Mouse (Mus musculus) liver, embryonic 12.5 days (tissue): ENCODE data around the gene Crym. TPM values are rescaled to one million over a fixed set of nuclear protein-coding genes. Genes with fewer than 3 reads are reported as not detected.

ENCODE experiments used
- ATAC-seq: fragments of 200-750 bp; cut with Nextera tagmentation; 2 replicates; pipeline ENCODE4 v1.8.0; 2017; ENCODE audit warnings: moderate number of reproducible peaks, mild to moderate bottlenecking, moderate library complexity
- H3K27ac ChIP-seq: fragments of 300-500 bp; sonication (generic); 2 replicates; pipeline ENCODE4 v1.5.1; 2016; ENCODE audit warnings: mild to moderate bottlenecking
- H3K27me3 ChIP-seq: fragments of 300-500 bp; sonication (generic); replicated peaks from 2 replicates; pipeline ENCODE4 v1.6.1; 2016; ENCODE audit warnings: mild to moderate bottlenecking, moderate library complexity
- H3K36me3 ChIP-seq: fragments of 300-500 bp; sonication (generic); 2 replicates; pipeline ENCODE4 v1.6.1; 2016; ENCODE audit warnings: mild to moderate bottlenecking, moderate library complexity
- H3K4me1 ChIP-seq: fragments of 300-500 bp; sonication (generic); 2 replicates; pipeline ENCODE4 v1.6.1; 2016
- H3K4me2 ChIP-seq: fragments of 300-500 bp; sonication (generic); 2 replicates; pipeline ENCODE4 v1.6.1; 2016; ENCODE audit warnings: mild to moderate bottlenecking, moderate library complexity
- H3K4me3 ChIP-seq: fragments of 300-500 bp; sonication (generic); 2 replicates; pipeline ENCODE4 v1.5.1; 2016; ENCODE audit warnings: mild to moderate bottlenecking, moderate library complexity
- H3K9ac ChIP-seq: fragments of 300-500 bp; sonication (generic); 2 replicates; pipeline ENCODE4 v1.6.1; 2016; ENCODE audit warnings: mild to moderate bottlenecking, moderate library complexity
- H3K9me3 ChIP-seq: fragments of 300-500 bp; sonication (generic); replicated peaks from 2 replicates; pipeline ENCODE4 v1.6.1; 2016; ENCODE audit warnings: mild to moderate bottlenecking, moderate library complexity
- WGBS: fragments of 180-500 bp; shearing (Covaris S2); methylation state at CpG from one replicate; pipeline ENCODE4 v1.1.7; 2016; ENCODE audit not compliant: insufficient replicate concordance; 5-methylcytosine and 5-hydroxymethylcytosine counted together
- polyA plus RNA-seq: library from polyadenylated mRNA; unstranded; fragments of >200 nt; fragmentation: Nextera tagmentation; extraction: Ambion mirVana; gene quantifications from 2 replicates; pipeline ENCODE4 v1.2.1, GENCODE M21; 2016

Gene Crym
- polyA plus RNA-seq, 1 experiment from 2014 or later = 0.23 TPM

GRCm38 (mm10) chr7:120156841-120157409 is 45.0 kb downstream of the Crym start:
- Histone ChIP-seq H3K36me3 (no peaks in the 10 kb centered on the region), H3K4me3 (no peak overlapping the region), H3K9ac (no peak overlapping the region), H3K9me3 (no peaks in the 10 kb centered on the region), H3K27ac (no peak overlapping the region), H3K4me1 (no peaks in the 10 kb centered on the region), H3K4me2 (no peak overlapping the region), H3K27me3 (no peaks in the 10 kb centered on the region)
- no peak for ATAC-seq
- 40% methylated on average over 2 of the region's 2 CpGs for WGBS

GRCm38 (mm10) chr7:120150898-120151297 is 51.0 kb downstream of the Crym start:
- no peak for ATAC-seq

GRCm38 (mm10) chr7:120150257-120150656 is 51.7 kb downstream of the Crym start:
- WGBS = 42% methylated on average over 3 of the region's 3 CpGs
- no peak for ATAC-seq
- Histone ChIP-seq H3K9me3 (no peaks in the 10 kb centered on the region), H3K4me3 (no peak overlapping the region), H3K4me1 (no peaks in the 10 kb centered on the region), H3K36me3 (no peaks in the 10 kb centered on the region), H3K27me3 (no peaks in the 10 kb centered on the region), H3K27ac (no peak overlapping the region), H3K4me2 (no peak overlapping the region), H3K9ac (no peak overlapping the region)

More at GRCm38 (mm10) chr7:120150898-120151297, 51.0 kb downstream of the Crym start:
- Histone ChIP-seq H3K4me3 (no peak overlapping the region), H3K4me1 (no peaks in the 10 kb centered on the region), H3K9me3 (no peaks in the 10 kb centered on the region), H3K36me3 (no peaks in the 10 kb centered on the region), H3K27ac (no peak overlapping the region), H3K9ac (no peak overlapping the region), H3K27me3 (no peaks in the 10 kb centered on the region), H3K4me2 (no peak overlapping the region)
- WGBS = 70% methylated on average over 2 of the region's 2 CpGs

- H3K36me3 ChIP-seq = no peaks in the 10 kb centered on the region
- no peak within 1 kb of the TSS for H3K4me2 ChIP-seq
- 57% methylated on average over 9 of the region's 9 CpGs for WGBS
- H3K4me1 ChIP-seq = no peaks in the 10 kb centered on the region
- no peak within 1 kb of the TSS for H3K4me3 ChIP-seq
- H3K27ac ChIP-seq = no peak within 1 kb of the TSS
- no peaks in the 10 kb centered on the region for H3K9me3 ChIP-seq
- H3K27me3 ChIP-seq = no peaks in the 10 kb centered on the region
- no peak within 1 kb of the TSS for H3K9ac ChIP-seq
- no peak for ATAC-seq
Measured at GRCm38 (mm10) chr7:120145191-120145590, 56.7 kb downstream of the Crym start, which contains the start of gene Zp2. Gene Zp2, minus strand, starts transcription at chr7:120145291.

GRCm38 (mm10) chr7:120142743-120143142 is 59.2 kb downstream of the Crym start:
- WGBS = 42% methylated on average over 1 of the region's 1 CpGs
- no peak overlapping the region for H3K27ac ChIP-seq
- no peak overlapping the region for H3K9ac ChIP-seq
- H3K9me3 ChIP-seq = no peaks in the 10 kb centered on the region
- H3K36me3 ChIP-seq = no peaks in the 10 kb centered on the region
- ATAC-seq = no peak
- H3K4me3 ChIP-seq = no peak overlapping the region
- no peak overlapping the region for H3K4me2 ChIP-seq
- H3K27me3 ChIP-seq = no peaks in the 10 kb centered on the region
- H3K4me1 ChIP-seq = no peaks in the 10 kb centered on the region

Other genes with a start within 250 kb of the Crym start
- gene Dnah3, start 106.8 kb downstream of the Crym start, polyA plus RNA-seq = not detected in 2 replicates
- 3.9 and 4.0 TPM in 2 replicates for gene Tmem159, start 99.8 kb downstream of the Crym start, polyA plus RNA-seq
- not detected in 2 replicates for gene Zp2, start 56.8 kb downstream of the Crym start, polyA plus RNA-seq
- 1.2 and 1.3 TPM in 2 replicates for gene Anks4b, start 28.3 kb downstream of the Crym start, polyA plus RNA-seq
- 0.43 TPM in 1 of 2 replicates, not detected in the other for gene Abca14, start 1.9 kb upstream of the Crym start, polyA plus RNA-seq
- not detected in 2 replicates for gene Abca15, start 126.6 kb upstream of the Crym start, polyA plus RNA-seq
- gene Abca16, start 207.5 kb upstream of the Crym start, polyA plus RNA-seq = not detected in 2 replicates